Comparison of ENCODE assay signal across 30 mouse cellular contexts in genomic region chr7:30235625-30236024, GRCm38 (mm10). TPM values are rescaled to one million over a fixed set of nuclear protein-coding genes. Genes with fewer than 3 reads are reported as not detected.
"Had no signal": no experiment of that assay in that cellular context is flagged by ENCODE, and none has a peak within 500 bp of the region (broad histone marks: within the 10 kb centered on the region; RNA-seq: fewer than 3 reads in every experiment).

Ovol3 (minus strand) TSS chr7:30235725.

- H3K4me2 ChIP-seq: kidney, embryonic 15.5 days; limb, embryonic 13.5 days; liver, embryonic 13.5 days; lung, embryonic 14.5 days; midbrain, embryonic 11.5 days; neural tube, embryonic 13.5 days had no signal

- H3K27ac ChIP-seq: kidney, embryonic 15.5 days; limb, embryonic 10.5 days; limb, embryonic 13.5 days; liver, embryonic 13.5 days; macrophage; neural tube, embryonic 13.5 days had no signal

- H3K9me3 ChIP-seq: kidney, embryonic 15.5 days; limb, embryonic 10.5 days; limb, embryonic 13.5 days; liver, embryonic 13.5 days; neural tube, embryonic 13.5 days had no signal

- H3K27me3 ChIP-seq: kidney, embryonic 15.5 days; limb, embryonic 13.5 days; liver, embryonic 13.5 days; neural tube, embryonic 13.5 days had no signal

- ATAC-seq: intestine, postnatal 0 days; lung, postnatal 0 days; midbrain, embryonic 16.5 days had no signal

- H3K9ac ChIP-seq: kidney, embryonic 15.5 days; limb, embryonic 13.5 days; liver, embryonic 13.5 days; lung, embryonic 14.5 days; neural tube, embryonic 13.5 days had no signal

- H3K4me3 ChIP-seq: kidney, embryonic 15.5 days; limb, embryonic 10.5 days; limb, embryonic 13.5 days; liver, embryonic 13.5 days; myocyte; neural tube, embryonic 13.5 days had no signal

- DNase-seq: kidney, adult 8-10 months; kidney, postnatal 14 days; kidney, postnatal 4 days; liver; liver, embryonic 13.5 days; lung, embryonic 14.5 days; retina, postnatal 1 day; thymus, adult 18-20 months; thymus, postnatal 36 days had no signal

RNA-seq across cellular contexts. Expression of gene Ovol3, which starts in this region (rescaled TPM):
- total RNA-seq: layer of hippocampus, adult 18-20 months; layer of hippocampus, postnatal 25 days; left cerebral cortex, adult 18-20 months; left cerebral cortex, postnatal 25 days; megakaryocyte-erythroid progenitor cell, adult 5-6 weeks; monocyte, adult 5-6 weeks; neutrophil, adult 5-6 weeks had no signal
- polyA plus RNA-seq: intestine, postnatal 0 days; kidney, embryonic 15.5 days; limb, embryonic 10.5 days; liver, embryonic 13.5 days; liver, embryonic 16.5 days; macrophage; midbrain, embryonic 11.5 days; midbrain, embryonic 16.5 days; myocyte; neural tube, embryonic 13.5 days; small intestine, adult 2 months; spleen, adult 2 months; urinary bladder, adult 2 months had no signal
